Mouse (Mus musculus) small intestine, adult 2 months (tissue): Measurements from ENCODE around the gene Sgpp2.

Source experiments
- CTCF ChIP-seq: fragments of 200-500 bp; IDR thresholded peaks from 2 replicates; pipeline ENCODE4 v1.5.1; 2012; ENCODE audit warnings: low read depth, mild to moderate bottlenecking, control low read depth, inconsistent platforms, low read length, moderate library complexity, mixed read lengths; ENCODE audit not compliant: insufficient replicate concordance, insufficient read length; ENCODE audit errors: extremely low read depth
- POLR2A ChIP-seq: fragments of 200-500 bp; IDR thresholded peaks from 2 replicates; pipeline ENCODE4 v1.6.1; 2012; ENCODE audit warnings: low read depth, mild to moderate bottlenecking, control low read depth, inconsistent platforms, low read length, moderate library complexity

GRCm38 (mm10) chr1:78448091-78448490, 137.9 kb downstream of the Sgpp2 start:
- TF ChIP-seq CTCF (no peak), POLR2A (no peak)
